Mouse (Mus musculus) large intestine, adult 2 months (tissue): ENCODE measurements around the gene Itga3. TPM values are rescaled to one million over a fixed set of nuclear protein-coding genes. Genes with fewer than 3 reads are reported as not detected.

Experiments used
- DNase-seq: peaks from one replicate; pipeline ENCODE4 v3.0.0-alpha.2; 2012; ENCODE audit warnings: low read depth, low spot score
- WGBS: fragments of 180-500 bp; shearing (Covaris S2); methylation state at CpG from one replicate; pipeline ENCODE4 v1.1.7; 2018; 5-methylcytosine and 5-hydroxymethylcytosine counted together
- polyA plus RNA-seq: library from polyadenylated mRNA; depleted of rRNA; stranded (reverse); fragments of >200 nt; gene quantifications from 2 replicates; pipeline ENCODE4 v1.2.3, GENCODE M21; 2012

Itga3 gene
- polyA plus RNA-seq, 1 experiment: 59.9 TPM

GRCm38 (mm10) chr11:95097889-95098288, 21.3 kb upstream of the Itga3 start:
- WGBS: 68% methylated on average over 6 of the region's 6 CpGs
- no peak for DNase-seq

- no peak for DNase-seq
- WGBS: 59% methylated on average over 4 of the region's 4 CpGs
Measured at GRCm38 (mm10) chr11:95096608-95097373, 20.2 kb upstream of the Itga3 start.

GRCm38 (mm10) chr11:95095596-95095995, 19.0 kb upstream of the Itga3 start:
- 85% methylated on average over 10 of the region's 10 CpGs for WGBS
- DNase-seq: no peak

- WGBS: 46% methylated on average over 5 of the region's 5 CpGs
- DNase-seq: no peak
Measured at GRCm38 (mm10) chr11:95093077-95093476, 16.5 kb upstream of the Itga3 start.

GRCm38 (mm10) chr11:95088857-95089779, 12.5 kb upstream of the Itga3 start:
- 44% methylated on average over 16 of the region's 16 CpGs for WGBS
- no peak for DNase-seq

GRCm38 (mm10) chr11:95088286-95088685, 11.7 kb upstream of the Itga3 start:
- 74% methylated on average over 7 of the region's 7 CpGs for WGBS
- no peak for DNase-seq

GRCm38 (mm10) chr11:95087301-95088228, 11.0 kb upstream of the Itga3 start:
- WGBS: 53% methylated on average over 17 of the region's 17 CpGs

GRCm38 (mm10) chr11:95086229-95086628, 9.6 kb upstream of the Itga3 start:
- no peak for DNase-seq
- WGBS: 64% methylated on average over 5 of the region's 5 CpGs

More at GRCm38 (mm10) chr11:95087301-95088228, 11.0 kb upstream of the Itga3 start:
- DNase-seq: no peak

- 42% methylated on average over 5 of the region's 5 CpGs for WGBS
- no peak for DNase-seq
Measured at GRCm38 (mm10) chr11:95085710-95086109, 9.1 kb upstream of the Itga3 start.

GRCm38 (mm10) chr11:95084811-95085382, 8.3 kb upstream of the Itga3 start:
- 61% methylated on average over 5 of the region's 5 CpGs for WGBS
- DNase-seq: no peak

- 78% methylated on average over 4 of the region's 4 CpGs for WGBS
- no peak for DNase-seq
Measured at GRCm38 (mm10) chr11:95084175-95084574, 7.6 kb upstream of the Itga3 start.

GRCm38 (mm10) chr11:95082896-95083295, 6.3 kb upstream of the Itga3 start:
- no peak for DNase-seq

GRCm38 (mm10) chr11:95080783-95081182, 4.2 kb upstream of the Itga3 start:
- 82% methylated on average over 6 of the region's 6 CpGs for WGBS

More at GRCm38 (mm10) chr11:95082896-95083295, 6.3 kb upstream of the Itga3 start:
- WGBS: 85% methylated on average over 7 of the region's 7 CpGs

GRCm38 (mm10) chr11:95079256-95079875, 2.8 kb upstream of the Itga3 start:
- no peak for DNase-seq
- 53% methylated on average over 6 of the region's 6 CpGs for WGBS

More at GRCm38 (mm10) chr11:95080783-95081182, 4.2 kb upstream of the Itga3 start:
- DNase-seq: no peak

- DNase-seq: no peak
- 25% methylated on average over 7 of the region's 7 CpGs for WGBS
Measured at GRCm38 (mm10) chr11:95077956-95078355, 1.4 kb upstream of the Itga3 start.

GRCm38 (mm10) chr11:95076041-95076535, 513 bp downstream of the Itga3 start:
- no peak for DNase-seq
- under 1% methylated on average over 42 of the region's 42 CpGs for WGBS

GRCm38 (mm10) chr11:95075197-95076040, 1.2 kb downstream of the Itga3 start:
- no peak for DNase-seq
- WGBS: 2% methylated on average over 19 of the region's 19 CpGs

GRCm38 (mm10) chr11:95074694-95075093, 1.9 kb downstream of the Itga3 start:
- 24% methylated on average over 4 of the region's 4 CpGs for WGBS
- DNase-seq: no peak
